Mouse (Mus musculus) small intestine, adult 2 months (tissue): ENCODE data around the gene Slc6a20b.

ENCODE experiments used
- CTCF ChIP-seq: fragments of 200-500 bp; IDR thresholded peaks from 2 replicates; pipeline ENCODE4 v1.5.1; 2012; ENCODE audit warnings: low read depth, mild to moderate bottlenecking, control low read depth, inconsistent platforms, low read length, moderate library complexity, mixed read lengths; ENCODE audit not compliant: insufficient replicate concordance, insufficient read length; ENCODE audit errors: extremely low read depth
- POLR2A ChIP-seq: fragments of 200-500 bp; IDR thresholded peaks from 2 replicates; pipeline ENCODE4 v1.6.1; 2012; ENCODE audit warnings: low read depth, mild to moderate bottlenecking, control low read depth, inconsistent platforms, low read length, moderate library complexity

- TF ChIP-seq CTCF (no peak), POLR2A (no peak)
Measured at GRCm38 (mm10) chr9:123651369-123651768, 19.0 kb upstream of the Slc6a20b start.
